Mouse (Mus musculus): ENCODE data around the gene Fut4. TPM values are rescaled to one million over a fixed set of nuclear protein-coding genes. Genes with fewer than 3 reads are reported as not detected.
A peak's percentile ranks its signal among the peaks of the same experiment; 100 is the strongest.

The Fut4 gene
- polyA plus RNA-seq (2012; rRNA removed), result 0.11 and 0.15 TPM in 2 replicates

DNA sequence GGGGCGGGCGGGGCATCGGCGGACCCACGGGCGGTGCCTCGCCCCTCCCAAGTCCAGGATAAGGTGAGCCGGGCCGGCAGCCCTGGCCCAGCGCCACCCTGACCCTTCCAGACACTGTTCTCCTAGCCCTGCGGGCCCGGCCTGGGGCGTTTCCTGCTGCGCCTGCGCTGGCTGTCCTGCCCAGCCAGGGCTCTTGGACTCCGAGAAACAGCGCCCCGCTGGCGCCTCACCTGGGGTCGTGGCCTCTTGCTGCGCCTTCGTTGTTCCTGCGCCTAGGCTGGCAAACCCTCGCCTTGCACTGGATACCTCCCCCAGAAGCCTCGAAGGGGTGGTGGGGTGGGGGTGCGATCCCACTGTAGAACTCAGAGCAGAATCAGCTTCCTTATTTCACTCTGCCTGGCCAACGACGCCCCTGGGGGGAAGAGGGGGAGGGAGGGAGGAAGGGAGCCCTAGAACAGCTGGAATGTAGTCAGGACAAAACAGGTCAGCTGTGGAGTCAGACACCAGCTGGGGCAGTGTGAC, at the start of gene Fut4:
TSS of gene Fut4 (minus strand) at position 393 of the 522 bp plus-strand sequence.
- Histone ChIP-seq H3K27ac (ENCODE audit: insufficient read depth, low read length) (no peak within 1 kb of the TSS), H3K4me1 (ENCODE audit: control insufficient read depth, insufficient read depth, low read length) (no peaks in the 10 kb centered on the region), H3K4me3 (ENCODE audit: insufficient read depth, low read length) (peak within 1 kb of the TSS; percentile 18)
- TF ChIP-seq CTCF (IDR thresholded peaks at IDR 0.05; ENCODE audit: extremely low read depth, insufficient read depth, low read length) (no peak), POLR2A (IDR thresholded peaks at IDR 0.05; ENCODE audit: extremely low read depth, insufficient read depth, low read length) (no peak)

DNA sequence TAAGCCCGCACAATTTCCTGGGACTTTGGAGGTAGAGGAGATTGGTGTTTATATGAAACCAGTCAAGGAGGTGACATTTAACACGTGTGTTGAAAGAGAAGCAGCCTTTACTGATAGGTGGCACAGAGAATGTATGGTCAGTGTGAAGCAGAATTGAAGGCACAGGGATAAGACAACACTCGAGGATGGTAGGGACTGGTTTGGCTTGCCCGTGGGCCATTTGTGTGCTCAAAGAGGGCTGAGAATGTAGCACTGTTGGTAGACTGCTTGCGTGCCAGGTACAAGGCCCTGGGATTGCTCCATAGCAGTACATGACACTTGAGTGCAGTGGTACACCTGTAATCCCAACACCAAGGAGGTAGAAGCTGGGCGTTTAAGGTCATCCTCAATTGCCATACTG, 35.2 kb upstream of the Fut4 start:
- no peak overlapping the region for H3K4me3 ChIP-seq (ENCODE audit: insufficient read depth, low read length)
- no peaks in the 10 kb centered on the region for H3K4me1 ChIP-seq (ENCODE audit: control insufficient read depth, insufficient read depth, low read length)
- H3K27ac ChIP-seq (ENCODE audit: insufficient read depth, low read length), result no peak overlapping the region
- TF ChIP-seq POLR2A (IDR thresholded peaks at IDR 0.05; ENCODE audit: extremely low read depth, insufficient read depth, low read length), result no peak
- TF ChIP-seq CTCF (IDR thresholded peaks at IDR 0.05; ENCODE audit: extremely low read depth, insufficient read depth, low read length), result no peak

DNA sequence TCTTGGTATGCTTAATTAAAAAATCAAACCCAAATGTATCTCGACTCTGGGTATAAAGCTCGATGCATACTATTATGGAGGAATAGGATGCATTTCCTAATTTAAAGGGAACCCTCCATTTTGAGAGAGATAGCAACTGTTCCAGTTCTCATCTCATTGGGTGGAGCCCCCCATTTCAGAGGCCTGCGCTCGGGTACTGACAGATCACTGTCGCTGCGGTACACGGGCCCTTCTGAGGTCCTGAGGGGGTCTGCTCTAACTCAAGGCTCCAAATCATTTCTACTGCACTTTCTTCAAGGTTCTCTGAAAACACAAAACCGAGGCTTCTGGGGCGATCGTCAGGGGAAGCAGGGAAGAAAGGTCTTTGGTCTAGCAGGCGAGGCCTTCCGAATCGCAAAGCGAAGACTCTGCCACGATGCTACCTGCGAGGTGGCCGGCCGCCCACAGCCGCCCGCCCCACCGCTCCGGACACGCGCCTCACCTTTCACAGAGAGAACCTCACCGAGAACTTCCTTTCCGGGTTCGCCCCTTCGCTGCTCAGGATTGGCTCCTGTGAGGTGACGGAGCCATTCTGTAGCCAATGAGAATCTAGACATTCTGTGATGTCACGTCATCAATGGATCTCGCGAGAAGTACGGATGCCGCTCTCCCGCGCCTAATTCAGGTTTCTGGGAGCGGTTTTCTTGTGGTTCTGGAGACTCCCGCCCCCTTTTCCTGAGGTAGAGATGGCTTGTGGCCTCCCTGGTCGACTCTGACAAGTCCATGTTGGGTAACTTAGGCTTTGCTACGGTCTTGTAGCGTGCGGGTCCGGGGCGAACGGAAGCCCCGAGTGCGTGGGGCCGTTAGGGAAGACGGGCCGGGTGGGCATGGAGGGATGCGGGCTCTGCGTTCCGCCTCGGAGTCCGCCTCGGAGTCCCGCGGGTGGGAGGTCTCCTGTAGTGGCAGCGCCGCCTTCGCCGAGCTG, 32.1 kb upstream of the Fut4 start, which contains the start of the genes Mre11a and Ankrd49:
TSS of gene Mre11a (plus strand) at position 616 of the 964 bp plus-strand sequence.
TSS of gene Ankrd49 (minus strand) at position 818 of the 964 bp plus-strand sequence.
- Histone ChIP-seq H3K27ac (ENCODE audit: insufficient read depth, low read length) (peak within 1 kb of the TSS; percentile 58), H3K4me1 (ENCODE audit: control insufficient read depth, insufficient read depth, low read length) (no peaks in the 10 kb centered on the region), H3K4me3 (ENCODE audit: insufficient read depth, low read length) (peak within 1 kb of the TSS; percentile 52)
- TF ChIP-seq CTCF (IDR thresholded peaks at IDR 0.05; ENCODE audit: extremely low read depth, insufficient read depth, low read length) (no peak), POLR2A (IDR thresholded peaks at IDR 0.05; ENCODE audit: extremely low read depth, insufficient read depth, low read length) (peak; percentile 55; the same call in 1 of the 2 replicates)

- Histone ChIP-seq H3K27ac (ENCODE audit: insufficient read depth, low read length) (no peak overlapping the region), H3K4me1 (ENCODE audit: control insufficient read depth, insufficient read depth, low read length) (no peaks in the 10 kb centered on the region), H3K4me3 (ENCODE audit: insufficient read depth, low read length) (no peak overlapping the region)
- no peak for TF ChIP-seq POLR2A (IDR thresholded peaks at IDR 0.05; ENCODE audit: extremely low read depth, insufficient read depth, low read length)
- no peak for TF ChIP-seq CTCF (IDR thresholded peaks at IDR 0.05; ENCODE audit: extremely low read depth, insufficient read depth, low read length)
These were observed 26.1 kb upstream of the Fut4 start for GRCm38 (mm10) chr9:14778341-14778740.

DNA sequence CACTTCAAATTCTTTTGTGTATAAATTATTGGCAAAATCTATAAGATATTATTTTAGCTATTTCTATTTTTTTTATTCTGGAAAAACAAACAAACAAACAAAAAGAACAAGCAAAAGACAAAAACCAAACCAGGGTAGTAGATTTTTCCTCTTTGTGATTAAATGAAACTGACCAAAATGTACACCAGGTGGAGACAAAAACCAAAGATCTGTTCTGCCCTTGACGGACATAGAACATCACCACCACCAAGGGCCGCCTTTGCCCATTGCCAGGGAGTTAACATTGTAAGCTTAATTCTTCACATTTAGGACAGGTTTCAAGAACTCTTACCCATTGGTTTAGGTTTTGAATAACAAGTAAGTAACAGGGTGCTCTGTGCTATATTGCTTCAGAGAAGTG, 21.6 kb upstream of the Fut4 start:
- H3K4me3 ChIP-seq (ENCODE audit: insufficient read depth, low read length), result no peak overlapping the region
- TF ChIP-seq POLR2A (IDR thresholded peaks at IDR 0.05; ENCODE audit: extremely low read depth, insufficient read depth, low read length) (no peak), CTCF (IDR thresholded peaks at IDR 0.05; ENCODE audit: extremely low read depth, insufficient read depth, low read length) (peak; percentile 37; the same call in 1 of the 2 replicates)
- no peaks in the 10 kb centered on the region; the same call in 1 of the 2 replicates for H3K4me1 ChIP-seq (ENCODE audit: control insufficient read depth, insufficient read depth, low read length)
- H3K27ac ChIP-seq (ENCODE audit: insufficient read depth, low read length), result no peak overlapping the region

- TF ChIP-seq POLR2A (IDR thresholded peaks at IDR 0.05; ENCODE audit: extremely low read depth, insufficient read depth, low read length), result no peak
- no peak for TF ChIP-seq CTCF (IDR thresholded peaks at IDR 0.05; ENCODE audit: extremely low read depth, insufficient read depth, low read length)
- no peaks in the 10 kb centered on the region; the same call in 1 of the 2 replicates for H3K4me1 ChIP-seq (ENCODE audit: control insufficient read depth, insufficient read depth, low read length)
- no peak overlapping the region for H3K4me3 ChIP-seq (ENCODE audit: insufficient read depth, low read length)
- no peak overlapping the region for H3K27ac ChIP-seq (ENCODE audit: insufficient read depth, low read length)
These were observed 19.9 kb upstream of the Fut4 start for GRCm38 (mm10) chr9:14772074-14772473.

GRCm38 (mm10) chr9:14770803-14771471, 18.7 kb upstream of the Fut4 start, which contains the start of gene 1700012B09Rik:
1700012B09Rik (minus strand) TSS chr9:14771030.
- Histone ChIP-seq H3K27ac (ENCODE audit: insufficient read depth, low read length) (no peak within 1 kb of the TSS), H3K4me1 (ENCODE audit: control insufficient read depth, insufficient read depth, low read length) (no peaks in the 10 kb centered on the region; the same call in 1 of the 2 replicates), H3K4me3 (ENCODE audit: insufficient read depth, low read length) (no peak within 1 kb of the TSS)
- no peak for TF ChIP-seq POLR2A (IDR thresholded peaks at IDR 0.05; ENCODE audit: extremely low read depth, insufficient read depth, low read length)
- no peak for TF ChIP-seq CTCF (IDR thresholded peaks at IDR 0.05; ENCODE audit: extremely low read depth, insufficient read depth, low read length)

DNA sequence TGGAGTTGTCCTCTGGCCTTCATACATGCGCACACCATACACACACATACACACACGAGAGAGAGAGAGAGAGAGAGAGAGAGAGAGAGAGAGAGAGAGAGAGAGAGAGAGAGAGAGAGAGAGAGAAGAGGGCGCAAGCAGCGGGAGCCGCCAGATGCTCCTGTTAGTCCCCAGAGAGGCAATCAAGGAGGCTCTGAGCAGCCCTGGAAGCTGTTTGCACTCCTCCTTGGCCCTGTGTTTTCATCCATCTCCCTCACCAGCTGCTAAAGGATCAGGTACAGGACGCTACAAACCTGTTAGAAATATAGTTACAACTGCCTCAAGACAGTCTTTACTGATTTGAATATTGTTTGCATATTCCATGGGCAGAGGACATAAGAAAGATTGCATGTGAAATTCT, 17.6 kb upstream of the Fut4 start:
- no peaks in the 10 kb centered on the region; the same call in 1 of the 2 replicates for H3K4me1 ChIP-seq (ENCODE audit: control insufficient read depth, insufficient read depth, low read length)
- TF ChIP-seq POLR2A (IDR thresholded peaks at IDR 0.05; ENCODE audit: extremely low read depth, insufficient read depth, low read length) (no peak), CTCF (IDR thresholded peaks at IDR 0.05; ENCODE audit: extremely low read depth, insufficient read depth, low read length) (no peak)
- H3K27ac ChIP-seq (ENCODE audit: insufficient read depth, low read length), result no peak overlapping the region
- no peak overlapping the region for H3K4me3 ChIP-seq (ENCODE audit: insufficient read depth, low read length)

DNA sequence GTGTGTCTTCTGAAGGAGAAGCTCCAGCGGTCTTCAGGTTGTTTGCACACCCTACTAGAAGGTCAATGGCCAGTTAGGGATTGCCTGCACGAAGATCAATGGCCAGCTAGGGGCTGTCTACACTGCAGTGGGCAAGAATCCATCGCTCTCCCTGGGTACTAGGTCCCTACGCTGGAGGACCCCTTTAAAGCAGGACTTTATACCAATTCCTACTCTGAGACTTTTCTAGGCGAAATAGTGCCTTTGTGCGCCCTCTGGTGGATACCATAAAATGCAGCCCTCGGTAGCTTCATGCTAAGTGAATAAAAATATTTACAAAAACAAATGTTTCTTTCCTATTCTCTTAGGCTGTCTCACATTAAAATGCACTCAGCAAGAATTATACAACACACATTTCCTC, 12.6 kb upstream of the Fut4 start:
- no peak overlapping the region for H3K4me3 ChIP-seq (ENCODE audit: insufficient read depth, low read length)
- H3K4me1 ChIP-seq (ENCODE audit: control insufficient read depth, insufficient read depth, low read length), result no peaks in the 10 kb centered on the region
- H3K27ac ChIP-seq (ENCODE audit: insufficient read depth, low read length), result no peak overlapping the region
- TF ChIP-seq POLR2A (IDR thresholded peaks at IDR 0.05; ENCODE audit: extremely low read depth, insufficient read depth, low read length), result no peak
- TF ChIP-seq CTCF (IDR thresholded peaks at IDR 0.05; ENCODE audit: extremely low read depth, insufficient read depth, low read length), result peak; percentile 50

Data from cortical plate, adult 2 months (tissue).